Mouse (Mus musculus): ENCODE results near the gene Acap2.

GRCm38 (mm10) chr16:31201704-31202103 is 659 bp upstream of the Acap2 start:
- TF ChIP-seq CTCF (IDR thresholded peaks at IDR 0.05; ENCODE audit: control insufficient read depth, insufficient read depth, insufficient read length), result no peak
- TF ChIP-seq MAX (IDR thresholded peaks at IDR 0.05), result no peak

Data from C2C12 (cell line).